Mouse (Mus musculus) cerebral cortex, adult 2 months (tissue): Measurements from ENCODE around the gene Zfp106.

Experiments
- WGBS: fragments of 180-500 bp; shearing (Covaris S2); methylation state at CpG from one replicate; pipeline ENCODE4 v1.1.7; 2018; 5-methylcytosine and 5-hydroxymethylcytosine counted together

Gene Zfp106

DNA sequence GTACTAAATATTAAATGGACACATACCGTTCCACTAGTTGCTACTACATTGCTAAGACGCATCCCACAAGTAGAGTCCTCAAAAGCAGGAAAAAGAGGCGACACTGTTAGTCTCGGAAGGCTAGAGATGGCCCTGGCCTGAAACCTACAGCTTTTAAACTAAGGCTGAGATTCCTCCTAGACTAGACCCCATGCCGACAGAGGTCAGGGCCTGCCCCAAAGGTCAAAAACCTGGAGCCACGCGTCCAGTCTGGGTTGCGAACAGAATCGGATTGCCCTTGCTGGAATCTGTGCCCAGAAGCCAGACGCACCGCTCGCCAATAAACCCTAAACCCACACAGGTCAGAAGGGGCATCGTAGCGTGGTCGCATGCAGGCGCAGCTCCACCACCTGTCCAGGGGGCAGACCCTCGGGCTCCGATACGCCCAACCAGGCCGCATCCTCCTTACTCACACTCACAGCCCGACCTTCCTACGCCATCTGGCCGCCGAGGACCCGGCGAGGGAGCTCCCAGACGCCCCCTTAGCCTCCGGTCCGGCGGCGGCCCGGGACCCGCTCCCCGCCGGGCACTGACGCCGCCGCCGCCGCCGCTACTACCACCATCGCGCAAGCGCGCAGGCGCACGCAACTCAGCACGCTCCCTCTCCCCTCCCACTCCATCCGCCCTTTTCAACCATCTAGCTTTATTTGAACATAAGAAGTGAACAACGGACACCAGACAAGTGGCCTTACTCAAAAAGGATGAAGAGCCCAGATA, at the start of gene Zfp106:
Zfp106 (minus strand) TSS at position 609 of the 756 bp plus-strand sequence.
- under 1% methylated on average over 50 of the region's 50 CpGs for WGBS

DNA sequence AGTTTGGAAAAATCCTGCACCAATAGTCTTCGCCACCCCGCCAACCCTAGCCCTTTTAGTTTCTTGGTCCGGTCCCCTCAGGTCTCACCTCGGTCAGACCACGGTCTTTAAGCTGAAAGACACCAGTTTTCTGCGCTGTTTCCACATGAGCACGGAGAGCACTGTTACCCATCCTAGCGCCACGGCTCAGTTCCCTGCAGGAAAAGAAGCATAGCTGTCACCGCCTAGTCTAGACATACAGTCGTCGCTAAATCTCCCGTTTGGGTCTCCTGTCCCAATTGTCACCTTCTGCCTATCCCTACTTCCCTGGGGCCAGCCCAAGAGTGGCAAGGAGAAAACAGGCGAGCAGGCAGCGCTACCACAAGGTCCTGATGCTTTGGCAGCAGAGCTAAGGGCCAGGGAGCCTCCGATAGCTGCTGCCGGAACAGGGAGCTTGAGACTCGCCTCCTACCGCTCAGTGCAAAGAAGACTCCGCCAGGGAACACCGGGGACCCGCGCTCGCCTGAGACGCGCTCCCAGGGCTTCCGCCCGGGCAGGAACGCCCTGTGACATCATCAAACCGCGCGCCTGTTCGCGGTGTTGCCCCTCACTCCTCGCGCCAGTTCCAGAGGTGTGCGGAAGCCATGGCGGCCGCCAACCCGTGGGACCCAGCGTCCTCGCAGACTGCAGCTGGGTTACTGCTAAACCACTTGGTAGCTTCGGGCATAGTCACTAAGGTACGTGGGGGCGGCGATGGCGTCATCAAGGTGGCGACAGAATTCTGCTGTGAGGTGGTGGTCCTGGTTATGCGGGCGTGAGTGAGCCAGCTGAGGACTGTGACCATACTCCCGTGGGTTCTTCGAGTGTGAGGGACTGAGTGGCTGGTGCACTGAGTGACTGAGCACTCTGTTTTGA, 45.4 kb upstream of the Zfp106 start, which contains the start of the genes Haus2 and Lrrc57:
Haus2 (plus strand) TSS at position 554 of the 894 bp plus-strand sequence.
Lrrc57 (minus strand) TSS at position 691 of the 894 bp plus-strand sequence.
- WGBS = under 1% methylated on average over 52 of the region's 52 CpGs

DNA sequence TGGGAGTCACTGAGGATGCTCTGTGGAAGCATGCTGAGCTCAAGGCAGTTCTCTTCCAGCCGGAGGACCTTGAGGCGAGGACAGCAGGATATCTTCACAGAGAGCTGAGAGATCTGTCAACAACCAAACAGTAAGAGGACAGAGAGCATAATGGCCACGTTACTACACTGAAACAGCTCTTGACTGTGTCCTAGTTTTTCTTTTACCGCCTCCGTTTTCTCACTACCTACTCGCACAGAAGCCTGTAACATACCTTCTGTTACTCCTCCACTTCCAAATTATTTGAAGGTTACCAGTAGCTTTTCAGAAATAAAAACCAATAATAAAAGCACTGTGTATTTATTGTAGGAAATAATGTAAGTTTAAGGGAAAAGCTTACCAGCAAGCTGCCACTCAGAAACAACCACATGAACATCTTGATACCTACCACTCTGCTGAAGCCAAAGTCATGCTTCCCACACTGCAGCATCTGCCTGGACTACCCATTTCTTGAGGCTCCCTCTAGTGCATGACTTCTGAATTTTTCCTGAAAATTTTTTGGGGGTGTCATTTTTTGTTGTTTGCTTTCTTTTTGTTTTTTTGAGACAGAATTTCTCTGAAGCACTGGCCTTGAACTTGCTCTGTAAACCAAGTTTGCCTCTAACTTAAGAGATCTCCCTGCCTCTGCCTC, 42.5 kb upstream of the Zfp106 start:
- WGBS = 60% methylated on average over 6 of the region's 6 CpGs

DNA sequence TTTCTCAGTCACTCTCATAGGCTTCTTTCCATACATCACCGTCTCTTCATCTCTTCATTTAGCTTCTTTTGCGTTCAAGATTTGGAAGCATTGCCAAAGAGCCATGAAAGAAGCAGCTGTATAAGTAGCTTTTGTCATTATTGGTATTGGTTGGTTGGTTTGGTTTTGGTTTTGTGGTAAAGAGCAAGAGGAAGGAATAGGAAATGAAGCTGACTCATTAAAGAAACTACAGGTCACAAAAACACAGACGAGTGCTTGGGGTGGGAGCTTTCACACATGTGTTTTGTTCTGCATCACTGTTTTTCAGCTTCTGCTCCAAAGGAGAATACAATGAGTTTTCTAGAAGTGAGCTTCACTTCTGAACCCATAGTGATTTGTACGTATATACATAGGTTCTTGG, 35.9 kb upstream of the Zfp106 start:
- 63% methylated on average over 4 of the region's 4 CpGs for WGBS

DNA sequence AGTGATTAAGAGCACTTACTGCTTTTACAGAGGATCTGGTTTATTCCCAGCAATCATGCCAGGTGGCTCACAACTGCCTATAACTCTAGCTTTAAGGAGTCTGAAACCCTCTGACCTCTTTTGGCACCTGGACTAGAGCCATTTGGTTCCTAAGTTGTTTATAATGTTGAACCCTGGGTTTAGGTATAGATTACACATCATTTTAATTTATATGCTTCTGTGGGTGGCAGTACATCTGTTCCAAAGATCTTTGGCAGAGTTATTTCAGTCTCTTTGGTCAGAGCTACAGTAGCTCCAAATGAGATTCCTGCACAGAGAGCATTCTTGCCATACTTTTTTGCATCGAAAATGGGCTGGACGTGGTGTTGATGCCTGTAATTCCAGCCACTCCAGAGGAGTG, 34.1 kb upstream of the Zfp106 start:
- 57% methylated on average over 2 of the region's 2 CpGs for WGBS

DNA sequence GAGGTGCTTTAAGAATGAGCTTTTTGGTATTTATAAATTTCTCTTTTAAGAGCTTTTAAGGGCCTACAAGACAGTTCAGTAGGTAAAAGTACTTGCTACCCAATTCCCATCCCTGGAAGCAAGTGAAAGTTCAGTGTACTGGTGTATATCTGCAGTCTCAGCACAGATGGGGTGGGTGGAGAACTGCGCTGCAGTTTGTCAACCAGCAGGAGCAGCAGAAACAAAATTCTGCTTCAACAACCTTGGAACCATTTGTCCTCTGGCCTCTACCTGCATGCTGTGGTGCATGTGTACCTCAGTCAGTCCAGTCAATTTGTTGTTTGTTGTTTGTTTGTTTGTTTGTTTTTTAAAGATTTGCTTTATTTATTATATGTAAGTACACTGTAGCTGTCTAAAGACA, 28.6 kb upstream of the Zfp106 start:
- 71% methylated on average over 1 of the region's 1 CpGs for WGBS

DNA sequence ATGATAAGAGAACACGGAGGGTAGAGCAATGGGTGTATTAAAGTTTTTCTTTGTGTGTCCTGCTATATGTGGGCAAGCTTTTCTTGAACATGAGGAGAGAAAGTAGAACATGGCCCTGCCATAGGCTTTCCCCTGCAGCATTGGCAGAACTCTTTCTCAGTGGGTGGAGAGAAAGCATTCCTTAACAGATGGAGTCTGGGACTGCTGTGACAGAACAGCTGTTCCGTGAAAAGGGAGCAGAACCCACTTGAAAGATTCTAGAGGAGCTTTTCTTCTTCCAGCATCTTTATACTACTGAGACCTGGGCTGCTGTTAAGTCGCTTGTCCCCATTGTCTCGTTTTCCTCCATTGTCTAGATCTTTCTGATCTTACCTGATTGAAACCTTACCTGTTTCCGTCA, 26.1 kb upstream of the Zfp106 start:
- 50% methylated on average over 5 of the region's 5 CpGs for WGBS

DNA sequence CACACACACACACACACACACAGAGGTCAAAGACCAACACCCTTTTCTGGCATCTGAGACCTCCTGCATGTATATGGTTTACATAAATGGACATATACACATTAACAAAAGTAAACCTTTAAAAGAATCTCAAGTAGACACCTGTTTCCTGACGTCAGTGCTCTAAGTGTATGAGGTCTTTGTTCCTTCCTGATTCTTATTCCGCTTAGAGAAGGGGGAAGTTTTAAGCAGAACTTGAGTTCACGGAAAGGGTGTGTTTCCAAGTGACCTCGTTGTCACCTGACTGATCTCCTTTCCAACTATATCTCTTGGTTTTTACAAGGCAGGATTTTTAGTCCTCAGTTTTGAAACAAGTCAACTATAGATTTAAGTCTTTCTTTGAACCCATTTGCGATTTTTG, 14.6 kb upstream of the Zfp106 start:
- WGBS = 69% methylated on average over 5 of the region's 5 CpGs

DNA sequence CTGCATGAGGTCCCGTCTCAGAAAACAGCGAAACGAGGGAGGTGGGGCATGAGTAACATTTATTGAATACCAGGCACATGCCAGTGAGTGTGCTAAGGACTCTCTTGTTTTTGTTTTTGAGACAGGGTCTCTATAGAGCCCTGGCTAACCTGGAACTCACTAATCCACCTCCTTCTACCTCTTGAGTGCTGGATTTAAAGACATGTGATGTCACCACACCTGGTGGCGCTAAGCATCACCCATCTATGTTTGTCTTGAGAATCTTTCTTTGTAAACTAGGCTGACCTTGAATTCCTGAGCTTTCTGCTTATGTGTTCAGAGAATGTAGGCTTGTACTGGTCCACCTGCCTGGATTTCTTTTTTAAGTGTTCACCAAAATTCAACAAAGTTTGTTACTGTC, 14.2 kb upstream of the Zfp106 start:
- 71% methylated on average over 4 of the region's 4 CpGs for WGBS

DNA sequence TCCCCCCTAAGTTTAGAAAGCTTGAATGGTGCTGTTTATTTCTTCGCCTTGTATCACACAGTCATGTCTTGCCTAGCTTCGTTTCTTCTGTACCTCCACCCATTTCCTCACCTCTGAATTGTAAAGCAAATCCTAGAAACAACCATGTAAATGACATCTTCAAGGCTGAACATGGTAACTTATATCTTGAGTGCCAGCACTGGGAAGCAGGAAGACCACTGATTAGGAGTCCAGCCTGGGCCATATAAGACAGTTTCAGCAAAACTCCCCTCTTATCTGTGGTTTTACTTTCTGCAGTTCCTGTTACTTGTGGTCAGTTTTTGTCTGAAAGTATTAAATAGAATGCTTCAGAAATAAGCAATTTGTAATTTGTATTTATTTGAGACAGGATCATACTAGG, 12.3 kb upstream of the Zfp106 start:
- 83% methylated on average over 2 of the region's 2 CpGs for WGBS

DNA sequence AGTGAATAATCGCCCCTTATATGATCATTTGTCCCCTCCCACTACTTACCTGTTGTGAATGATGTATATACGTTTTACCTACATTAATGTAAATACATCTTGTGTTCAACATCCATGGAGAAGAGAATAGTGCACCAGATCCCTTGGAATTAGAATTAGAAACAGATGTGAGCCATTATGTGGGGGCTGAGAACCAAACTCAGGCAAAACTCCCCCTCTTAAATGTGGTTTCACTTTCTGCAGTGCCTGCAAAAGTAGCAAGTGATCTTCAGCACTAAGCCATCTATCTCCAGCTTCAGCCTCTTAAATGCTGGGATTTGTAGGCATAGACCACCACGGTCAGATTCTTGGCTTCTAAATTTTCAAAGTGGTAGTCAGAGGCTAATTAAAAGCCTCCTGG, 11.5 kb upstream of the Zfp106 start:
- WGBS = 81% methylated on average over 3 of the region's 3 CpGs

DNA sequence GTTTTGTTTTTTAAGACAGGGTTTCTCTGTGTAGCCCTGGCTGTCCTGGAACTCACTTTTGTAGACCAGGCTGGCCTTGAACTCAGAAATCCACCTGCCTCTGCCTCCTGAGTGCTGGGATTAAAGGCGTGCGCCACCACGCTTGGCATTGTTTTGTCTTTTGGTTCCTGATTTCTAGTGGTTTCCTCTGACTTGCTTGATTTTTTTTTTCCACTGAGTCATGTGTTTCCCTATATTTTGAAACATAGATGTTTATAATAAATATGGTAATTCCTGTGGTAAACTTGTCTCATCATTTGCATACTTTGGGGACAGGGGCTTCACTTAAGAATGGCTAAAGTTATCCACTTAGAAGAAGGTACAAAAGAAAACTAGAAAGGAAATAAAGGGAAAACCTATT, 8.5 kb upstream of the Zfp106 start:
- 84% methylated on average over 3 of the region's 3 CpGs for WGBS

DNA sequence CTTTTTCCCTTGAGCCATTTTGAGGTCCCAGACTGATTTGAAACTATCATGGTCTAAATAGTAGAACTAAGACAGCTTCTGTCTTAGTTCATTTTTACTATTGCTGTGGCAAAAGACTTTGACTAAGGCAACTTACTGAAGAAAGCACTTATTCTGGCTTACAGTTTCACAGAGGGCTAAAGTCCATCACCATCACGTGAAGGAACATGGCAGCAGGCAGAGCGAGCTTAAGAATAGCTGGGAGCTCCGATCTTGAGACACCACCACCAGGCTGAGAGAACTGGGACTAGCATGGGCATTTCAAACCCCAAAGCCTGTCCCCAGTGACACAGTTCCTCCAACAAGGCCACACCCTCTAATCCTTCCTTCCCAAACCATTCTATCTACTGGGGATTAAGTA, 7.4 kb upstream of the Zfp106 start:
- 93% methylated on average over 3 of the region's 3 CpGs for WGBS

DNA sequence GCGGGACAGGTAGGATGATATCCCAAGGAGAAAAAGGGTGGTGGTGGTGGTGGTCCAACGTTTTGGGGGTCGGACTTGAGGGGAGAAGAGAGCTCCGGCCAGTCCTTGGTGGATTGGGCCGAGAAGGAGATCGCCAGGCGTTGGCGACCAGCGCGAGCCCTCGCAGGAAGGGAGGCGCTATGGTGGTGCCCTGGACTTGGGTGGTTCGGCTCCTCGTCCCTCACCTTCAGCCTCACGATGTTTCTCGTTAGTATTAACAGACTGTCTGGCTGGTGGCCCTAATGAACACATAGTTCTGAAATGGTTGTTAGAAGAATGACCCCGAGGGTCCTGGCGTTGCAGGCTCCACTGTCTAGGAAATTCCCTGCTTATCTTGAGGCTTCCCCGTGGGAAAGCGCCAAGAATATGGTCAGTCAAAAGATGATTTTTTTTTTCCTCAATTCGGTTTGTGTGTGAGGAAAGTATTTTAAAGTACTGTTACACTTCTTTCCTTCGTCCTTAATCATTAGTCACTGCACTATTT, 4.2 kb upstream of the Zfp106 start:
- under 1% methylated on average over 22 of the region's 22 CpGs for WGBS

DNA sequence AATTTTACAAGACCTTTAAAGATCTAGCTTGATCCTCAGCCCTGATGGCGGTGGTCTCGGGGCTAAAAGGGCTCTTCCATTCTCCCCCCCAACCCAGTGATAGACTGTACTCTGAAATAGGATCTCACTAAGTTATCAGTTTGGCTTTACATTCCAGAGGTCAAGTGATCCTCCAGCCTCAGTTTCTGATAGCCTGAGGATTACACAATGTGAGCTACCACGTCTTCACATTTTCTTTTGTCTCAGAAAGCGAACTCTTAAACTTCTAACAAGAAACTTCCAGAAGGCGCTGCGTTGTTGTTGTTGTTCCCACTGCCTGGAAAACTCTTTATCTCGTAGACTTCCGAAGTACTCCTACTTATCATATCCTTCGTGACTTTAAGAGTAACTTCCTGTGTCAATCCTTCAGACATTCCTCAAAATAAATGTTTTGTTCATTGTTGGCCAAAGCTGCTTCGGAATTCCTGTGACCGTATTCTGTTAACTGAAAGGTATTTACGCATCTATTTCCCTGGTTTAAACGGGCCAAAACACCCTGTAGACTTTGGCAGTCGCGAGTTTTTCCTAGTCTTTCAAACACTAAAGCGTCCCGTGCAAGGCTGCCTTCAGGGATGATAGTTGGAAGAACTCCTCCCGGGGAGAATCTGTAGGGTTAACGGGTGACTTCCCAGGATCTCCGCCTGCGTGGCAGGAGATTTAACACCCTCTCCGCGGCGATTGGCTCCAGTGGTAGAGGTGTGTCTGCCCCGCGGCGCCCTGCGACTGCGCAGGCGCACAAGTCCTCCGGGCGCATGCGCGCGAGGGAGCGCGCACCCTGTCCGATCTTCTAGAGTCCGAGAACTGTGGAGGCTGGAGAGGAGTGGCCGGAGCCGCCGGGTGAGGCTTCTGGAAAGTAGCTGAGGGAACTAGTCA, 3.5 kb upstream of the Zfp106 start, which contains the start of gene Snap23:
Snap23 (plus strand) TSS at position 786 of the 912 bp plus-strand sequence.
- WGBS = 1% methylated on average over 42 of the region's 42 CpGs

DNA sequence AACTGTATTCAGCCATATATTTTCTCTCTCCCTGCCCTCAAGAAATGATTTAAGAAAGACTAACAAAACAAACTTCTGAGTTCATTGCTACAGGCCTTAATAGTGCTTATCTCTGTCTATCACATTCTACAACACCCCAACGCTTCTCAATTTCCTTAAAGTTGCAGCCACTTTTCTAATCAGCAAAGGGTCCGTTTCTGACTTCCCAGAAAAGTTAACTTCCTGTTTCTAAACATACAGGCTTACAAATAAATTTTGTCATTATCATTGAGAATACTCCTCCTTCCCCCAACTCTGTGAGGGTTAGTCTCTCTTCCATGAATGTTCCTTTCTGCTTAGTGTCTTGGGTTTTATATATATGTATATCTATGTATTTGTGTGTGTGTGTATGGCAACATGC, 1.7 kb upstream of the Zfp106 start:
- WGBS = 85% methylated on average over 2 of the region's 2 CpGs

DNA sequence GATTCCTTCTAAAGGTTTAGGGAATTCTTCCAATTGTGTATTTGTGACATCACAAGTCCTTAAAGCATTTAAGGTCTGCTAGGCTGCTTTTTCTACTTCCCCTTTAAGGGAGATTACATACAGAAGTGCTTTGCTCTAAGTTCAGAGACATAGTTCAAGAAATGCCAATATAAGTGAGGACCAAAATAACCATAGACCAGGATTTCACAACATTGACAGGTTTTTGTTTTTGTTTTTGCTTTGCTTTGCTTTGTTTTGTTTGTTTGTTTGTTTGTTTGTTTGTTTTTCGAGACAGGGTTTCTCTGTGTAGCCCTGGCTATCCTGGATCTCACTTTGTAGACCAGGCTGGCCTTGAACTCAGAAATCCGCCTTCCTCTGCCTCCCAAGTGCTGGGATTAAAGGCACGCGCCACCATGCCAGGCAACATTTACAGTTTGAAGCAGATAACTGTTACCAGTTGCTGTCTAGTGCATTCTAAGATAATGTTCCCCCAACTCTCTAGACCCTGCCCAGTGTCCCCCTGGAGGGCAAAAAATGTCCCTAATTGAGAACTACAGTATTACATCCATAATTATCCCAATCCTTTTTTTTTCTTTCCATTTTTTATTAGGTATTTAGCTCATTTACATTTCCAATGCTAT, 1.0 kb upstream of the Zfp106 start:
- WGBS = 94% methylated on average over 4 of the region's 4 CpGs

DNA sequence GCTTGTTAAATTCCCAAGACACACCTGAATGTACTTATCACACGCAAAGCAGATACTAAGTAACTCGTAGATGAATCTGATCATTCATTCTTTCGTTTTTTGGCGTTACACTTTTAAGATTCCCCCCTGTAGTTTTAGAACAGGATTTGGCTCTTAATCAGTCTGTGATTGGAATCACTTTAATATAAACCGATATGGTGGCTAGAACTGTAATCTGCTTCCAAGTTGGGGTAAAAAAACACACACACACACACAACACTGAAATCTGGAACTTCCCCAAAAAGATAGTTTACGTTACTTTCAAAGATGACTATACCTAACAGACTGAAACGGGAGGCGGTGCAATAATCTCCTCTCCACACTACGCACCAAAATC, 796 bp downstream of the Zfp106 start:
- 19% methylated on average over 9 of the region's 9 CpGs for WGBS

DNA sequence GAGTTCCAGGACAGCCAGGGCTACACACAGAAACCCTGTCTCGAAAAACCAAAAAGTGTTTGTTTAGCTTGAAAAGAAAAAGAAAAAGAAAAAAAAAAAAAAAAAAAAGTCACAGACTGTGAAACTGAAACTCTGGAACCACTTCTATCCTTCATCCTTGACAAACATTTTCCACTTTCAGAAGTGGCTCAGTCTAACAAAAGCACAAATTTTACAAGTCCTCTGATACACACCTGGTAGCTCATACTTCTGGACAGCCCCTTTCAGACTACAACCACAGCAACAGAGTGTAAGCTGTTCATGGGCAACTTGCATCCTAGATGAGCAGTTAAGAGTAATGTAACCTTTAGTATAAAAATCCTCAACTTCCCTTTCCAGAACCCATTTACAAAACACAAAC, 2.1 kb downstream of the Zfp106 start:
- WGBS = 64% methylated on average over 1 of the region's 1 CpGs

DNA sequence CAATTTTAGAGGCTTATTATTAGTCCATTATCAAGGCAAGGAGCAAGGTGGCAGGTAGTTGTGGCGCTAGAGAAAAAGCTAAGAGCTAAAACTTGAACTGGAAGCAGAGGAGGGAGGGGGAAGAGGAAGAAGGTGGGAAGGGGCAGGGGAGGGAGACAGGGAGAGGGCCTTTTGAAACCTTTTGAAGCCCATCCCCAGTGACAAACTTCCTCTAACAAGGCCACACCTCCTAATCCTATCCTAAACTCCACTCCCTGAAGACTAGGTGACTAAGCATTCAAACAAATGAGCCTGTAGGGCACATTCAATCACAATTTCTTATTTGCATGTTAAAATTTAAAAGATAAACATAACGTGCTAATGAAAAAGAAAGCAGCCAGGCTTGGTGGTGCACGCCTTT, 4.8 kb downstream of the Zfp106 start:
- WGBS = 80% methylated on average over 3 of the region's 3 CpGs
